Mouse (Mus musculus): ENCODE data around the gene Hist1h2bk. TPM values are rescaled to one million over a fixed set of nuclear protein-coding genes. Genes with fewer than 3 reads are reported as not detected.

Gene Hist1h2bk
- polyA plus RNA-seq, 1 experiment from 2014 or later: 14.1 TPM

DNA sequence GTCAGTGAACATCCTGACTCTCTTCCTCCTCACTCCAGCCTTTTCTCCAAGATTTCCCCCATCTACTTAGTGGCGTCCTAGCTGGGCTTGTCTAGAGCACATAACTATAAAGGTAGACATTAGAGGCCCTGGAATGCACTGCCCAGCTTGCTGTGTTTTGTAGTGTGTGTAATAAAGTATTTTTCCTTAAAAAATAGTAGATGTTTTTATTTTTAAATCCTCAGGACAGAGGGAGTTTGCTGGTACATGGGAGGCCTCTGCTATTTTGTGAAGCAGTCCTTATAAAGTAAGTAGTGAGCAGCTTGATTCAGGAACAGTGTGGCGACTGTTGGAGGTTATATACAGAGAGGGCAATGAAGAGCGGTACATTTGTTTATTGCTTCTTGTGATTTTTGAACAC lies 27.0 kb upstream of the Hist1h2bk start:
- 73% methylated on average over 3 of the region's 3 CpGs for WGBS
- Histone ChIP-seq H3K4me1 (ENCODE audit: control insufficient read depth, insufficient read depth, low read length) (peaks cover 8% of the 10 kb centered on the region), H3K4me3 (ENCODE audit: low read length) (no peak overlapping the region), H3K4me2 (replicated peaks; ENCODE audit: low read depth, low read length) (no peak overlapping the region), H3K36me3 (ENCODE audit: control insufficient read depth, insufficient read depth, low read length) (no peaks in the 10 kb centered on the region), H3K9ac (ENCODE audit: low read depth, low read length) (no peak overlapping the region), H3K9me3 (ENCODE audit: control insufficient read depth, low read length) (no peaks in the 10 kb centered on the region), H3K27me3 (ENCODE audit: control insufficient read depth, insufficient read depth, low read length) (peaks cover 88% of the 10 kb centered on the region), H3K27ac (ENCODE audit: low read depth, low read length) (no peak overlapping the region)
- ATAC-seq (ENCODE audit: low FRiP score, low TSS enrichment): no peak

DNA sequence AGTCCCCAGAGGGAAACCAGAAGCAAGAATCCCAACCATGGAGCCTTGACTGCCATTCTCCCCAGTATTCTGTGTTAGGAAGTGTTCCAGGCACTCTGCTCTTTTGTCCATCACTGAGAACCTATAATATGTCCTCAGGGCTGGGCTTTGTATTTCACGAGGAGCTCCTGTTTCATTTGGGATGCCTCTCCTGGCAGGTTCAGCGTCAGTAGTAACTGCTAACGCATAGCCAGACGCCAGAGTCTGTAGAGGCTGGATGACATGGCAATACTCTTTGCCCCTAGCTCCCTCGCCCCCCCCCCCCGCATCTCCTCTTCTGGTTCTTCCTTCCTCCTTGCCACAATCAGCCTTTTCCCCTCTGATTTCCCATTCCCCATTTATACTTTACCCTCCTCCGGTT lies 26.0 kb upstream of the Hist1h2bk start, which contains the start of gene Prss16:
Gene Prss16 (minus strand): TSS at position 101 of the 400 bp plus-strand sequence.
- Histone ChIP-seq H3K27me3 (ENCODE audit: control insufficient read depth, insufficient read depth, low read length) (peaks cover 84% of the 10 kb centered on the region), H3K27ac (ENCODE audit: low read depth, low read length) (no peak within 1 kb of the TSS), H3K9ac (ENCODE audit: low read depth, low read length) (no peak within 1 kb of the TSS), H3K36me3 (ENCODE audit: control insufficient read depth, insufficient read depth, low read length) (no peaks in the 10 kb centered on the region), H3K4me2 (replicated peaks; ENCODE audit: low read depth, low read length) (no peak within 1 kb of the TSS), H3K4me3 (ENCODE audit: low read length) (no peak within 1 kb of the TSS), H3K4me1 (ENCODE audit: control insufficient read depth, insufficient read depth, low read length) (peaks cover 8% of the 10 kb centered on the region), H3K9me3 (ENCODE audit: control insufficient read depth, low read length) (no peaks in the 10 kb centered on the region)
- 28% methylated on average over 6 of the region's 7 CpGs for WGBS
- no peak for ATAC-seq (ENCODE audit: low FRiP score, low TSS enrichment)

DNA sequence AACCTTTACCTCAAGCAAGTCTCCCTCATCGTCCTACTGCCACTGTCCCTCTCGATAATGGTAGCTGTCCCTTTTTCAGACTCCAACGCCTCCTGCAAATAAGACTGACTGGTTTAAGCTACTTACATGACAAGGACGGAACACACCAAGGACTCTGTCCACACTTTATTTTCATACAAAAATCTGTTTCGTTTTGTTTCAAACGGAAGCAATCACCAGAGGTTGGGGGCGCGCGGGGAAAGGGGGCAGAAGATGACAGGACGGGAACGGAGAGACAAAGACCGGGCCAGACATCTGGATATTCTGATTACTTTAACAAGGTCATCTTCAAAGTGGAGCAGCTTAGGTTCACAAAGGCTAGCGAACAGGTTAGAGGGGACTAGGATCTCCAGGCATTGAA lies 22.0 kb upstream of the Hist1h2bk start:
- no peaks in the 10 kb centered on the region for H3K36me3 ChIP-seq (ENCODE audit: control insufficient read depth, insufficient read depth, low read length)
- peaks cover 70% of the 10 kb centered on the region for H3K27me3 ChIP-seq (ENCODE audit: control insufficient read depth, insufficient read depth, low read length)
- ATAC-seq (ENCODE audit: low FRiP score, low TSS enrichment): no peak
- H3K9ac ChIP-seq (ENCODE audit: low read depth, low read length): no peak overlapping the region
- H3K9me3 ChIP-seq (ENCODE audit: control insufficient read depth, low read length): no peaks in the 10 kb centered on the region
- H3K4me1 ChIP-seq (ENCODE audit: control insufficient read depth, insufficient read depth, low read length): no peaks in the 10 kb centered on the region; the same call in 1 of the 2 replicates
- H3K4me2 ChIP-seq (replicated peaks; ENCODE audit: low read depth, low read length): no peak overlapping the region
- no peak overlapping the region for H3K27ac ChIP-seq (ENCODE audit: low read depth, low read length)
- WGBS: 15% methylated on average over 13 of the region's 13 CpGs
- H3K4me3 ChIP-seq (ENCODE audit: low read length): peak overlapping the region; percentile 9; the same call in 1 of the 2 replicates

DNA sequence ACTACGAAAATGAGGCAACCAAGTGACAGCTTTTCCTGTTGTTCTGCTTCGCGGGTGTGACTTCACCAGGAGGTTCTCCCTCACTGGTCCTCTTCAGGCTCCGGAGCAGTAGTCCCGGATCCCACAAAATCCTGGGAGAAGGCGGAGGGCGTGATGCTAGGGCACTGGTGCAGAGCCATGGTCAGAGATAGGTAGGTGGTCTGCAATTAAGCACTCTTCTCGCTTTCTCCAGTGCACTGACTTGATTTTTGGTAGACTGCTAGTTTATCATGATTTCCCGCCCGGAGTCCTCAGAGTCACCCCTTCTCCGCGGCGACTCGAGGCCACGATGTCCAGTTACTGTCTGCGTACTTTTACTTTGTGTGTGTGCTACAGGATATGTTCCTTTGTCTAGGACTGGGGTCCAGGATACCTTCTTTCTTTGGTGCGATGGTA lies 21.2 kb upstream of the Hist1h2bk start:
- Histone ChIP-seq H3K36me3 (ENCODE audit: control insufficient read depth, insufficient read depth, low read length) (no peaks in the 10 kb centered on the region), H3K9me3 (ENCODE audit: control insufficient read depth, low read length) (no peaks in the 10 kb centered on the region), H3K4me1 (ENCODE audit: control insufficient read depth, insufficient read depth, low read length) (no peaks in the 10 kb centered on the region; the same call in 1 of the 2 replicates), H3K27me3 (ENCODE audit: control insufficient read depth, insufficient read depth, low read length) (peaks cover 67% of the 10 kb centered on the region), H3K4me3 (ENCODE audit: low read length) (peak overlapping the region; percentile 19), H3K27ac (ENCODE audit: low read depth, low read length) (no peak overlapping the region), H3K9ac (ENCODE audit: low read depth, low read length) (no peak overlapping the region), H3K4me2 (replicated peaks; ENCODE audit: low read depth, low read length) (peak overlapping the region; percentile 10)
- ATAC-seq (ENCODE audit: low FRiP score, low TSS enrichment): 0 out of 2 replicates have a peak, but pooled peaks have one; percentile 26
- WGBS: 12% methylated on average over 17 of the region's 17 CpGs

DNA sequence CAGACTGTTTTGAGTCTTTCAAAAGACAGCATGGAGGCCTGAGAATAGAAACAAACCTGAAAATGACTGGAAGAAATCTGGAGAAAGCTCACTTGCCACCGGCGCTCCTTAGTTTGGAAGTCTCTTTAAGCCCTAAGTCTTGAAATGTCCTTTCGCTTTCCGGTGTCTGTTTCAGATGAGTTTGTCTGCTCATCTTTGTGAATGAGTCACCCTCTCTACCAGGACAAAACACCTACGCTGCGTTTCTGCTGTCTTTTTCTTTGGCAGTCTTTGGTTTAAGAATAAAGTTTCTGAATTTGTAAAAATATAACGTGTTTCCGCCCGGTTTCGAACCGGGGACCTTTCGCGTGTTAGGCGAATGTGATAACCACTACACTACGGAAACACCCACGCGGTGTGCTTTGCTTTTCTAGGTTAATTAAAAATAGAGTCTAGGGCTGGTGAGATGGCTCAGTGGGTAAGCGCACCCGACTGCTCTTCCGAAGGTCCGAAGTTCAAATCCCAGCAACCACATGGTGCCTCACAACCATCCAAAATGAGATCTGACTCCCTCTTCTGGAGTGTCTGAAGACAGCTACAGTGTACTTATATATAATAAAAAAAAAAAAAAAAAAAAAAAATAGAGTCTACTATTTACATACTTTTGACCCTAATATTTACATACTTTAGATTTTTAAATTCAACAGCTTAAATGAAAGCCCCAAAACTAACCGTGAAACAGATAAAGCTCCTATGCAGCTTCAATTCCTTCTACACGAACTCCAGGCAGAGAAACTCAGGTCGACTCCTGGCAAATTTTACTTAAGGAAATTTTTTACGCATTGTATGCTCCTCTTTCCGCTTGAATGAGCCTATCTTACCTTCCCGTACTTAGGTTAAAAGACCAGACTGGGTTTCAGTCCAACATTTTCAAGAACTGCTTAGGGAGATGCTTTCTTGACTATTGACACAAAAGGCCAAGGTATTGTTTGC lies 19.9 kb upstream of the Hist1h2bk start:
- Histone ChIP-seq H3K4me1 (ENCODE audit: control insufficient read depth, insufficient read depth, low read length) (no peaks in the 10 kb centered on the region; the same call in 1 of the 2 replicates), H3K27me3 (ENCODE audit: control insufficient read depth, insufficient read depth, low read length) (peaks cover 53% of the 10 kb centered on the region), H3K4me2 (replicated peaks; ENCODE audit: low read depth, low read length) (no peak overlapping the region), H3K27ac (ENCODE audit: low read depth, low read length) (no peak overlapping the region), H3K4me3 (ENCODE audit: low read length) (peak overlapping the region; percentile 8; the same call in 1 of the 2 replicates), H3K36me3 (ENCODE audit: control insufficient read depth, insufficient read depth, low read length) (no peaks in the 10 kb centered on the region), H3K9ac (ENCODE audit: low read depth, low read length) (no peak overlapping the region), H3K9me3 (ENCODE audit: control insufficient read depth, low read length) (no peaks in the 10 kb centered on the region)
- peak; percentile 83 for ATAC-seq (ENCODE audit: low FRiP score, low TSS enrichment)
- WGBS: 16% methylated on average over 27 of the region's 27 CpGs

DNA sequence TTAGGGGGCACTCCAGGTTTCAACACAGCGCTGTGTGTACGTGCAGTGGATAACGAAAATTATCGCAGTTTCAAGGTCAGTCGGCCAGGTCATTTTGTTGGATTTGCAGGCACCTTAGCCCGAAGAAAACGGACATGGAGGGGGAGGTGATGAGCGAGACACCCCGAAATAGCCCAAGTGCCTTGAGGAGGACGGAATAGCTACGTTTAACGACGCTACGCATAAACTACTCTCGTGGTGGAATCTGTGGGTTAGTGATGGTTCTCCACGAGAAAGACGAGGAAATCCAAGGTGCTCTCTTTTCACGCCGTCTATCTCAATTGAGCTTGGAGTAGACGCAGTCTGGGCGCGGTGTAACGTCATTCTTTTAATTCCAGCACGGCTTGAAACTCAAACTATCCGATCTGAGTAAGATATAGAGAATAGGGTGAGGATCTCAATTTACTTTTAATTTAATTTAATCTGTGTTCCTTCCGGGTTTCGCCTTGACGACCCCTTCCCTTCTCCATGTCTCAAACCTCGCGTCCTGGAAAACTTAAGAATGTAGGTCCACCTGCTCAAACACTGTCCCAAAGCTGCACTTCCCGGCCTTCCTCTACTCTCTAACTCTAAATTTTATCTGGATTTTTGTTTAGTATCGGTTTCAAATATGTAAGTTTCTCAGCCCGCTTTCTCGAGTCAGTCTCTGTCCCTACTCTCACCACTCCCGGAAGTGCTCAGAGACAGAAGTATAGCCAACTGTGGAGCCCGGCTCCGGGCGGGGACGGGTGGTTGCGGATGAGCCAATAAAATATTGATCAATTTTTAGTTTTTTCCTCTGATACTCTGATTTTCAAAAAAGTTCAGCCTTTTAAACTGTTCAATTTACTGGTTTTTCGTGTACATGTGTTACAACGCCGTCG lies 15.5 kb upstream of the Hist1h2bk start:
- ATAC-seq (ENCODE audit: low FRiP score, low TSS enrichment): no peak
- Histone ChIP-seq H3K9me3 (ENCODE audit: control insufficient read depth, low read length) (no peaks in the 10 kb centered on the region), H3K4me3 (ENCODE audit: low read length) (peak overlapping the region; percentile 43), H3K36me3 (ENCODE audit: control insufficient read depth, insufficient read depth, low read length) (no peaks in the 10 kb centered on the region), H3K27me3 (ENCODE audit: control insufficient read depth, insufficient read depth, low read length) (peaks cover 24% of the 10 kb centered on the region), H3K9ac (ENCODE audit: low read depth, low read length) (peak overlapping the region; percentile 40; the same call in 1 of the 2 replicates), H3K4me1 (ENCODE audit: control insufficient read depth, insufficient read depth, low read length) (no peaks in the 10 kb centered on the region), H3K27ac (ENCODE audit: low read depth, low read length) (no peak overlapping the region), H3K4me2 (replicated peaks; ENCODE audit: low read depth, low read length) (peak overlapping the region; percentile 77)
- WGBS: under 1% methylated on average over 44 of the region's 44 CpGs

DNA sequence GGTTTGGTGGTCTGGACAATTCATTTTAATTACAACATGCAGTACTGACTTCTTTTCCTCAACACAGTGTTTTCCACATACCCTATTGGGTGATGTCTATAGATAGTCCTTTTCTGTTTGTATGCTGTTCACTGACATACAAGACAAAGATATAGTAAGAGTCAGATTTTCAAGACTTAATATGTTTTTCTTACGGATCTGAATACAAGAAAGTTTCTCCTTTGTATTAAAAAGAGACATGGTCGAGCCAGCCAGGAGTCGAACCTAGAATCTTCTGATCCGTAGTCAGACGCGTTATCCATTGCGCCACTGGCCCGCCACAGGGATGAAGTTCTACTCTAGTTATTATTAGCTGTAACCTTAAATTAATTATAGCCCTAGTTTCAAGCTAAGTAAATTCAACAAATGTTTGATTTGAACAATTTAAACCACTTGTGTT lies 14.8 kb upstream of the Hist1h2bk start:
- H3K4me3 ChIP-seq (ENCODE audit: low read length): peak overlapping the region; percentile 43
- whole genome bisulfite sequencing: under 1% methylated on average over 8 of the region's 8 CpGs
- peak; percentile 67; the same call in 1 of the 2 replicates for ATAC-seq (ENCODE audit: low FRiP score, low TSS enrichment)
- H3K9me3 ChIP-seq (ENCODE audit: control insufficient read depth, low read length): no peaks in the 10 kb centered on the region
- H3K27ac ChIP-seq (ENCODE audit: low read depth, low read length): no peak overlapping the region
- H3K27me3 ChIP-seq (ENCODE audit: control insufficient read depth, insufficient read depth, low read length): peaks cover 20% of the 10 kb centered on the region
- peak overlapping the region; percentile 77 for H3K4me2 ChIP-seq (replicated peaks; ENCODE audit: low read depth, low read length)
- H3K36me3 ChIP-seq (ENCODE audit: control insufficient read depth, insufficient read depth, low read length): no peaks in the 10 kb centered on the region
- H3K4me1 ChIP-seq (ENCODE audit: control insufficient read depth, insufficient read depth, low read length): no peaks in the 10 kb centered on the region
- no peak overlapping the region; the same call in 1 of the 2 replicates for H3K9ac ChIP-seq (ENCODE audit: low read depth, low read length)

DNA sequence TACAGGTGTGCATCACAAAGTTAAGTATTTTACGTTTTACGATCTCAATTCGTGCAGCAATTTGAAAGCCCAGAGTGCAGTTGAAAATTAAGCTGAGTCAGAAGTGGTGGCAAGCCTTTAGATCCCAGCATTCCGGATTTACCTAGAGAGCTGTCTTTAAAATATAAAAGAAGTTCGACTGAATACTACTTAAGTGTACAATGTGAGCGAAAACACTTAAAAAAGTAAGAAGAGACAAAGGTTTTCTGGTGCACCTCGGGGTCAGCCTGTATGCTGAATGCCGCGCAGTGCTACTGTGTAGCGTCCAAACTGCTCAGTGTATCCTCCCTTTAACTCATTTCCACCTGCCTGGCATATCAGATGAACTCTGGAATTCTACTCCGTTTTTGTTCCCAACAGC lies 14.1 kb upstream of the Hist1h2bk start:
- H3K9ac ChIP-seq (ENCODE audit: low read depth, low read length): peak overlapping the region; percentile 35; the same call in 1 of the 2 replicates
- peak overlapping the region; percentile 43 for H3K4me3 ChIP-seq (ENCODE audit: low read length)
- peak; percentile 36; the same call in 1 of the 2 replicates for ATAC-seq (ENCODE audit: low FRiP score, low TSS enrichment)
- peaks cover 16% of the 10 kb centered on the region for H3K27me3 ChIP-seq (ENCODE audit: control insufficient read depth, insufficient read depth, low read length)
- no peaks in the 10 kb centered on the region for H3K4me1 ChIP-seq (ENCODE audit: control insufficient read depth, insufficient read depth, low read length)
- H3K9me3 ChIP-seq (ENCODE audit: control insufficient read depth, low read length): no peaks in the 10 kb centered on the region
- H3K36me3 ChIP-seq (ENCODE audit: control insufficient read depth, insufficient read depth, low read length): no peaks in the 10 kb centered on the region
- H3K27ac ChIP-seq (ENCODE audit: low read depth, low read length): no peak overlapping the region
- H3K4me2 ChIP-seq (replicated peaks; ENCODE audit: low read depth, low read length): peak overlapping the region; percentile 77
- under 1% methylated on average over 11 of the region's 11 CpGs for WGBS
